Mouse (Mus musculus): ENCODE measurements around the gene Mroh2a.

DNA sequence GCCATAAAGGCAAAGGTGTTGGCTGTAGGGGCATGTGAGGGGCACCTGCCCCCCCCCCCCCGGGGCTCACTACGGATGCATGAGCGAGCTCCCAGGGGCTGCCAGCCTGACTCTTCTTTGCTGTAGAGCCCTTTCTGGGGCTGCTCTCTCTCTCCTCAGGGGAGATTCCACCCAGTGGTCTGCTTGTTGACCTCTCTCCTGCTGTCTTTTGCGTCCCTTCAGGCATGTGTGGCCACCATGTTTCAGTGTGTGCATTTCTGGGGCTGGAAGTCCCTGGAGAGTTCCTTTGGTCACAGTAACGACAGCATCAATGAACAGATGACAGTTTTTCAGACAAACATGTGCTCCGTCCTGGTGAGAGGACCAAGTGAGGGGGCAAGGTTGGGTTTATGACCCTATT is 31.6 kb downstream of the Mroh2a start:
- TF ChIP-seq CTCF (IDR thresholded peaks at IDR 0.05; ENCODE audit: control insufficient read depth, insufficient read depth, low read length), result no peak
- TF ChIP-seq POLR2A (IDR thresholded peaks at IDR 0.05; ENCODE audit: borderline replicate concordance, control insufficient read depth, low read depth, low read length), result no peak
